Mouse (Mus musculus): Measurements from ENCODE around the gene Nme7. TPM values are rescaled to one million over a fixed set of nuclear protein-coding genes. Genes with fewer than 3 reads are reported as not detected.

Gene Nme7
- polyA plus RNA-seq, 1 experiment = 5.1 TPM

- no peaks in the 10 kb centered on the region for H3K27me3 ChIP-seq (replicated peaks)
- no peak overlapping the region for H3K4me3 ChIP-seq (replicated peaks)
- no peak for TF ChIP-seq FLI1 (IDR thresholded peaks at IDR 0.05; ENCODE audit: low read length)
- no peak for TF ChIP-seq GATA1 (IDR thresholded peaks at IDR 0.05; ENCODE audit: borderline replicate concordance, low read length)
- no peaks in the 10 kb centered on the region for H3K4me1 ChIP-seq
- peaks cover 3% of the 10 kb centered on the region for H3K36me3 ChIP-seq (replicated peaks; ENCODE audit: low read length)
- no peaks in the 10 kb centered on the region for H3K9me3 ChIP-seq
These were observed 69.1 kb downstream of the Nme7 start for GRCm38 (mm10) chr1:164373029-164373428.

- Histone ChIP-seq H3K4me3 (replicated peaks) (no peak overlapping the region), H3K27me3 (replicated peaks) (no peaks in the 10 kb centered on the region), H3K4me1 (no peaks in the 10 kb centered on the region), H3K9me3 (no peaks in the 10 kb centered on the region), H3K36me3 (replicated peaks; ENCODE audit: low read length) (peaks cover 3% of the 10 kb centered on the region)
- TF ChIP-seq FLI1 (IDR thresholded peaks at IDR 0.05; ENCODE audit: low read length) (no peak), GATA1 (IDR thresholded peaks at IDR 0.05; ENCODE audit: borderline replicate concordance, low read length) (no peak)
These were observed 70.1 kb downstream of the Nme7 start for GRCm38 (mm10) chr1:164374020-164374419.

GRCm38 (mm10) chr1:164375626-164376025 is 71.7 kb downstream of the Nme7 start:
- no peaks in the 10 kb centered on the region for H3K27me3 ChIP-seq (replicated peaks)
- TF ChIP-seq GATA1 (IDR thresholded peaks at IDR 0.05; ENCODE audit: borderline replicate concordance, low read length) (no peak), FLI1 (IDR thresholded peaks at IDR 0.05; ENCODE audit: low read length) (no peak)
- peaks cover 3% of the 10 kb centered on the region for H3K36me3 ChIP-seq (replicated peaks; ENCODE audit: low read length)
- no peaks in the 10 kb centered on the region for H3K9me3 ChIP-seq
- H3K4me1 ChIP-seq = no peaks in the 10 kb centered on the region
- no peak overlapping the region for H3K4me3 ChIP-seq (replicated peaks)

GRCm38 (mm10) chr1:164376761-164377487 is 73.0 kb downstream of the Nme7 start:
- Histone ChIP-seq H3K9me3 (no peaks in the 10 kb centered on the region), H3K36me3 (replicated peaks; ENCODE audit: low read length) (peaks cover under 1% of the 10 kb centered on the region), H3K27me3 (replicated peaks) (no peaks in the 10 kb centered on the region), H3K4me3 (replicated peaks) (no peak overlapping the region), H3K4me1 (no peaks in the 10 kb centered on the region)
- no peak for TF ChIP-seq FLI1 (IDR thresholded peaks at IDR 0.05; ENCODE audit: low read length)
- TF ChIP-seq GATA1 (IDR thresholded peaks at IDR 0.05; ENCODE audit: borderline replicate concordance, low read length) = no peak

GRCm38 (mm10) chr1:164383621-164384020 is 79.7 kb downstream of the Nme7 start:
- Histone ChIP-seq H3K36me3 (replicated peaks; ENCODE audit: low read length) (peaks cover 2% of the 10 kb centered on the region), H3K9me3 (no peaks in the 10 kb centered on the region), H3K4me1 (no peaks in the 10 kb centered on the region), H3K4me3 (replicated peaks) (no peak overlapping the region), H3K27me3 (replicated peaks) (no peaks in the 10 kb centered on the region)
- TF ChIP-seq GATA1 (IDR thresholded peaks at IDR 0.05; ENCODE audit: borderline replicate concordance, low read length) (no peak), FLI1 (IDR thresholded peaks at IDR 0.05; ENCODE audit: low read length) (no peak)

GRCm38 (mm10) chr1:164384354-164384753 is 80.4 kb downstream of the Nme7 start:
- H3K36me3 ChIP-seq (replicated peaks; ENCODE audit: low read length) = peaks cover 2% of the 10 kb centered on the region
- H3K4me3 ChIP-seq (replicated peaks) = no peak overlapping the region
- H3K9me3 ChIP-seq = no peaks in the 10 kb centered on the region
- peaks cover under 1% of the 10 kb centered on the region; the same call in 1 of the 2 replicates for H3K4me1 ChIP-seq
- no peaks in the 10 kb centered on the region for H3K27me3 ChIP-seq (replicated peaks)
- TF ChIP-seq GATA1 (IDR thresholded peaks at IDR 0.05; ENCODE audit: borderline replicate concordance, low read length) (no peak), FLI1 (IDR thresholded peaks at IDR 0.05; ENCODE audit: low read length) (no peak)

- peaks cover 2% of the 10 kb centered on the region for H3K36me3 ChIP-seq (replicated peaks; ENCODE audit: low read length)
- H3K4me1 ChIP-seq = peaks cover 5% of the 10 kb centered on the region; the same call in 1 of the 2 replicates
- H3K27me3 ChIP-seq (replicated peaks) = no peaks in the 10 kb centered on the region
- H3K9me3 ChIP-seq = no peaks in the 10 kb centered on the region
- H3K4me3 ChIP-seq (replicated peaks) = no peak overlapping the region
- TF ChIP-seq FLI1 (IDR thresholded peaks at IDR 0.05; ENCODE audit: low read length) (no peak), GATA1 (IDR thresholded peaks at IDR 0.05; ENCODE audit: borderline replicate concordance, low read length) (no peak)
These were observed 81.1 kb downstream of the Nme7 start for GRCm38 (mm10) chr1:164384972-164385371.

- Histone ChIP-seq H3K36me3 (replicated peaks; ENCODE audit: low read length) (no peaks in the 10 kb centered on the region), H3K27me3 (replicated peaks) (no peaks in the 10 kb centered on the region), H3K4me1 (peaks cover 5% of the 10 kb centered on the region; the same call in 1 of the 2 replicates), H3K9me3 (no peaks in the 10 kb centered on the region), H3K4me3 (replicated peaks) (no peak overlapping the region)
- TF ChIP-seq FLI1 (IDR thresholded peaks at IDR 0.05; ENCODE audit: low read length) (no peak), GATA1 (IDR thresholded peaks at IDR 0.05; ENCODE audit: borderline replicate concordance, low read length) (no peak)
These were observed 85.8 kb downstream of the Nme7 start for GRCm38 (mm10) chr1:164389743-164390142.

- no peaks in the 10 kb centered on the region for H3K36me3 ChIP-seq (replicated peaks; ENCODE audit: low read length)
- H3K4me3 ChIP-seq (replicated peaks) = no peak overlapping the region
- no peaks in the 10 kb centered on the region for H3K9me3 ChIP-seq
- H3K4me1 ChIP-seq = peaks cover 5% of the 10 kb centered on the region; the same call in 1 of the 2 replicates
- TF ChIP-seq GATA1 (IDR thresholded peaks at IDR 0.05; ENCODE audit: borderline replicate concordance, low read length) (no peak), FLI1 (IDR thresholded peaks at IDR 0.05; ENCODE audit: low read length) (no peak)
- H3K27me3 ChIP-seq (replicated peaks) = no peaks in the 10 kb centered on the region
These were observed 88.3 kb downstream of the Nme7 start for GRCm38 (mm10) chr1:164392176-164392575.

GRCm38 (mm10) chr1:164395131-164395780 is 91.3 kb downstream of the Nme7 start:
- H3K4me3 ChIP-seq (replicated peaks) = no peak overlapping the region
- H3K9me3 ChIP-seq = 0 out of 2 replicates have a peak, but pooled peaks cover 6% of the 10 kb centered on the region
- no peaks in the 10 kb centered on the region for H3K36me3 ChIP-seq (replicated peaks; ENCODE audit: low read length)
- no peaks in the 10 kb centered on the region for H3K4me1 ChIP-seq
- TF ChIP-seq GATA1 (IDR thresholded peaks at IDR 0.05; ENCODE audit: borderline replicate concordance, low read length) (no peak), FLI1 (IDR thresholded peaks at IDR 0.05; ENCODE audit: low read length) (no peak)
- no peaks in the 10 kb centered on the region for H3K27me3 ChIP-seq (replicated peaks)
